Mouse (Mus musculus) induced T-regulatory cell, adult 2 months (primary cell): ENCODE measurements around the gene Arnt.
A peak's percentile ranks its signal among the peaks of the same experiment; 100 is the strongest.

Experiments
- DNase-seq: peaks from one replicate; pipeline ENCODE4 v3.0.0-alpha.2; 2012; ENCODE audit warnings: low read depth

Gene Arnt

DNA sequence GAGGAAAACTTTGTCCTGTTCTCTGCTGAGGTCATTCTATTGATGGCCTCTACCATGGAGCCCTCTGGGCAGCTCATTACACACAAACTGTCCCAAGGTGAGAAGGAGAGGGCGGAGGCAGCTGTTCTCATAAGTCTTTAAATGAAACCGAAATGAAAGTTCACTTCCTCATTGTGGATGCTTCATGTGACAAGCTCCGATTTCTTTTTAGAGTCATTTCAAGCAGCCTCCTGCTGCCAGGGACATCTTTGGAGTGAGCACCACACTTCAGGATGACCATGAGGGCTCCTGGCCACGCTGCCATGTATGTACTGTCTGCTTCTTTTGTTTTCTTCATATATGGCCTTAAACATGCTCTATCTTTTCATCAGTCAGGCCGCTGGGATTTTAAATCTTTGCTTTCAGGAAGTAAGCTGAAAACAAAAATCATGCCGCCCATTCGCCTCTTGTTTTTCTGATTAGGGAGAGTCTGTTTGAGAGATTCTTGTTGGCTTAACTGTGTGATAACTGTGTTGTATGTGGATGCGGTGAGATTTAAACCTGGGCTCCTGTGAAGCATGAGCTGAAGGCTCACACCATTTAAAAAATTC is 92.5 kb downstream of the Arnt start, which contains the start of gene Ctss:
Ctss (plus strand) TSS at position 165 of the 590 bp plus-strand sequence.
- peak; percentile 81 for DNase-seq

DNA sequence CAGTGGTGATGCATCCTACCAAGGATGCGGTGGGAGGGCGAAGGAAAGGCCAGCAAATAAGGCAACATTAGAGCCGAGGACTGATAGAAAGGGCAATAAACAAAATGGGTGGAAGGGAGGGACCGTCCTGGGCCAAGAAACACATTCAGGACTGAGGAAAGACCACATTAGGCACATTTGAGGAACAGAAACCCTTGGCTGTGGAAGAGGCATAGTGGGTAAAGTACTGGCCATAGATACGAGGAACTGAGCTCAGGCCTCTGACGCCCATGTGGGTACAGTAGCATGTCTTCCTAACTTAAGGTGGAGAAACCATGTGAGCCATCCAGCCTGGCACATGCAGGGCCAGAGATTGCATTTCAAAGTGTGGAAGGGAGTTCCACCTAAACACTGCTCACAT is 95.6 kb downstream of the Arnt start:
- DNase-seq = no peak

DNA sequence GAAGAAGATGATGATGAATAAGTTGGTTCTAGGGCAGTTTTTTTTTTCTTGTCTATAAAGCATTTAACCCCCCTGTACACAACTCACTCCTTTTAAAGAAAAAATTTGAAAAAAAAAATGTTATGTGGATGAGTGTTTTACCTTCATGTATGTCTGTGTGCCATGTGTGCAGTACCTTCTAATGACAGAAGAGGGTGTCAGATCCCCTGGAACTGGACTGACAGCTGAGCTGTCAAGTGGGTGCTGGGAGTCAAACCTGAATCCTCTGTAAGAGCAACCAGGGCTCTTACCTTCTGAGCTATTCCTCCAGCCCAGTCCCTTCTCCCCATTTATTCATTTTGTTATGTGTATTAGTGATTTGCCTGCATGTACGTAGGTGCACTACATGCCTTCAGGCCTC is 96.8 kb downstream of the Arnt start:
- DNase-seq = no peak

DNA sequence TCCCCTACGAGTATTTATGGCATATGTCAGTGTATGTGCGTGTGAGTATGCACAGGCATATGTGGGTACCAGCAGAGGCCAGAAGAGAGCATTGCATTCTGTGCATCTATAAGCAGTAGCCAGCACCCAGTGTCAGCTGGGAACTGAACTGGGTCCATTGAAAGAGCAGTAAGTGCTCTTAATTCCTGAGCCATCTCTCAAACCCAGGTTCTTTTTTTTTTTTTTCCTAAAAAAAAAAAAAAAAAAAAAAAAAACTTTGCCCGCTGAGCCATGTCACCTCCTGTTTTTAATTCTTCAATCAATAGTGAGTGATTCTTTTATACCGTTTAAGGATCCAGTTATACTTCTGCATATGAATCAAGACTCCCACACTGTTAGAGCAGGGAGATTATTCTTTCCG is 99.2 kb downstream of the Arnt start:
- DNase-seq = no peak

DNA sequence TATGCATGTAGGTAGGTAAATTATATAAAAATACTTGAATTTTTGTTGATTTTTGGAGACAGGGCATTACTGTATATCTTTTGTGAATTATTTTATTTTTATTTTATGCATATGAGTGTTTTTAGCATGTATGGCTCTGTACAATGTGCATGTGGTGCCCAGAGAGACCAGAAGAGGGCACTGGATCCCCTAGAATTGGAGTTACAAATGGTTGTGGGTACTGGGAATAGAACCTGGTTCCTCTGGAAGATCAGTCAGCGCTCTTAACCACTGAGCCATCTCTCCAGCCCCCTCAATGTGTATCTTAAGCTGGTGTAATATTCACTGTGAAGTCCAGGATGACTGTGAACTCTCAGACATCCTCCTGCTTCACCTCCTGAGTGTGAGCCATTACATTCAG is 100.7 kb downstream of the Arnt start:
- no peak for DNase-seq

DNA sequence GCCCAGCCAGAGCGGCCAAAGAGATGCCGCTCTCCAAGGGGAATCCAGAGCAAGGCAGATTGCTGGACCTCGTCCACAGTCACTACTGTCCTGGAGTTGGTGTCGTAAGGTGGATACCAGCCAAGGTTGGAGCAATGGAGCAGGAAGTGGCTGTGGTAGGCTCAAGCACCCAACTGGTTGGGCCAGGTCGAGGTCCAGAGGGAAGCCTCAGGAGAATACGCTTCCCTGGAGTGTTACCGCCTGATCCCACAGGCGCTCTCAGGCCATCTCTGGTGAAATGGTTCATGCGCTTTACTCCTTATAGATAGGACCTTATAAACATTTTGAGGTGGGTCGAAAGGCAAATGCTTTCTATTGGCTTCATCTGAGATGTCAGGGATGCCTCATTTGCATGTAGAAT is 104.7 kb downstream of the Arnt start:
- no peak for DNase-seq

DNA sequence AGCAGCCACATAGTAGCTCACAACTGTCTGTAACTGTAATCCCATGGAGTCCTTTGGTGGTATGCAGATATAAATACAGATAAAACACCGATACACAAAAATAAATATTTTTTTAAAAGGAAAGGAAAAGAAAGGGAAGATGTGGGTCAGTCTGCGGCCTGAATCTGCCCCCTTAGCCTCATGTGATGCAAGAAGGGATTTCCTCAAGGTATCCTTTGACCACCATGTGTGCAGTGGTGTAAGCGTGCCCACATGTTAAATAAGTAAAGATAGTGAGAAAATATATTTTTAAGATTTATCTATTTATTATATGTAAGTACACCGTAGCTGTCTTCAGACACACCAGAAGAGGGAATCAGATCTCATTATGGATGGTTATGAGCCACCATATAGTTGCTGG is 105.6 kb downstream of the Arnt start:
- DNase-seq = no peak

DNA sequence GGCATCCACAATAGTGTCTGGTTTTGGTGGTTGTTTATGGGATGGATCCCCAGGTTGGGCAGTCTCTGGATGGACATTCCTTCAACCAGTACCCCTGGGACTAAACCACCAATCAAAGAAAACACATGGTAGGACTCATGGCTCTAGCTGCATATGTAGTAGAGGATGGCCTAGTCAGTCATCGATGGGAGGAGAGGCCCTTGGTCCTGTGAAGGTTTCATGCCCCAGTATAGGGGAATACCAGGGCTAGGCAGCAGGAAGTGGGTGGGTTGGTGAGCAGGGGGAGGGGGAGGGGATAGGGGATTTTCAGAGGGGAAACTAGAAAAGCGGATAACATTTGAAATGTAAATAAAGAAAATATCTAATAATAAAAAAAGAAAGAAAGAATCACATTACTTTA is 107.0 kb downstream of the Arnt start:
- DNase-seq = peak; percentile 61

DNA sequence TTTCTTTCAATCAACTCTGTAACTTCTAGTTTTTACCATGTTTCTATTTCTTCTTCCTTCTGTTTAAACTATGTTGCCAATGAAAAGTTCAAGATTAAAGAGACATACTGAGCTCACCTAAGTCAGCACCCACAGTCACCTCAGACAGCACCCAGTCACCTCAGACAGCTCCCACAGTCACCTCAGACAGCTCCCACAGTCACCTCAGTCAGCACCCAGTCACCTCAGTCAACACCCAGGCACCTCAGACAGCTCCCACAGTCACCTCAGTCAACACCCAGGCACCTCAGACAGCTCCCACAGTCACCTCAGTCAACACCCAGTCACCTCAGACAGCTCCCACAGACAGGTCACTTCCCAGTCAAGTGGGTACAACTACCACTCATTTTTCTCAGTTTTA is 108.0 kb downstream of the Arnt start:
- peak; percentile 60 for DNase-seq

DNA sequence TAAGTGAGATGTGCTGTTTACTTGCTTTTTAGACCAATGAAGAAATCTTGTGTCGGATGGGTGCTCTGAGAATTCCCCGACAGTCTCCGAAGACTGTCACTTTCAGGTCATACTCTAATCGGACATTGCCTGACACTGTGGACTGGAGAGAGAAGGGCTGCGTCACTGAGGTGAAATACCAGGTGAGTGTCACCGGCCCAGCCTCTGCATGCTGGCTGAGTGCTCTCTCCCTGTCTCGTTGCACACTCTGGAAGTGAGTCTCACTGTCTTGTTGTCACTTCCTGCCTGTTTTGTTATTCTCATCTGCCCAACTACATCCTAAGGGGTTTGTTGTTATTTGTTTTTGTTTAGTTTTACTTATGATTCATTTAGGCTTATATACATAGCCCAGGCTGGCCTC is 108.8 kb downstream of the Arnt start:
- DNase-seq = no peak
